Mouse (Mus musculus): ENCODE data around the gene Smo. TPM values are rescaled to one million over a fixed set of nuclear protein-coding genes. Genes with fewer than 3 reads are reported as not detected.
"Not testable (repeated sequence)": the region's sequence is repeated elsewhere in the genome, so short reads cannot be mapped to it uniquely, and the experiment has no call there.

Smo gene
- polyA plus RNA-seq, 1 experiment from 2014 or later, result 15.8 TPM

- no peak overlapping the region for H3K4me3 ChIP-seq (ENCODE audit: low read length)
- WGBS, result 90% methylated on average over 3 of the region's 3 CpGs
- peaks cover 7% of the 10 kb centered on the region; the same call in 1 of the 2 replicates for H3K9me3 ChIP-seq (replicated peaks; ENCODE audit: control insufficient read depth, low read length)
- no peaks in the 10 kb centered on the region for H3K4me1 ChIP-seq (ENCODE audit: control insufficient read depth, insufficient read depth, low read length)
- H3K9ac ChIP-seq (ENCODE audit: low read length), result no peak overlapping the region
- no peak overlapping the region for H3K27ac ChIP-seq (ENCODE audit: low read length)
- no peak overlapping the region for H3K4me2 ChIP-seq (ENCODE audit: low read depth, low read length)
- no peak for ATAC-seq (replicated peaks; ENCODE audit: extremely low read depth, insufficient read depth, low FRiP score)
- peaks cover 8% of the 10 kb centered on the region for H3K36me3 ChIP-seq (ENCODE audit: control insufficient read depth, insufficient read depth)
- no peaks in the 10 kb centered on the region for H3K27me3 ChIP-seq (ENCODE audit: control insufficient read depth, insufficient read depth, low read length)
These were observed 16.3 kb downstream of the Smo start for GRCm38 (mm10) chr6:29751466-29752152.

GRCm38 (mm10) chr6:29753336-29753735, 18.0 kb downstream of the Smo start:
- no peaks in the 10 kb centered on the region for H3K4me1 ChIP-seq (ENCODE audit: control insufficient read depth, insufficient read depth, low read length)
- no peak overlapping the region for H3K9ac ChIP-seq (ENCODE audit: low read length)
- H3K27me3 ChIP-seq (ENCODE audit: control insufficient read depth, insufficient read depth, low read length), result no peaks in the 10 kb centered on the region
- ATAC-seq (replicated peaks; ENCODE audit: extremely low read depth, insufficient read depth, low FRiP score), result no peak
- H3K36me3 ChIP-seq (ENCODE audit: control insufficient read depth, insufficient read depth), result peaks cover 18% of the 10 kb centered on the region
- no peak overlapping the region for H3K4me2 ChIP-seq (ENCODE audit: low read depth, low read length)
- H3K4me3 ChIP-seq (ENCODE audit: low read length), result no peak overlapping the region
- no peak overlapping the region for H3K27ac ChIP-seq (ENCODE audit: low read length)
- WGBS, result 79% methylated on average over 11 of the region's 11 CpGs
- H3K9me3 ChIP-seq (replicated peaks; ENCODE audit: control insufficient read depth, low read length), result peaks cover 4% of the 10 kb centered on the region; the same call in 1 of the 2 replicates

- no peaks in the 10 kb centered on the region for H3K27me3 ChIP-seq (ENCODE audit: control insufficient read depth, insufficient read depth, low read length)
- ATAC-seq (replicated peaks; ENCODE audit: extremely low read depth, insufficient read depth, low FRiP score), result no peak
- 86% methylated on average over 5 of the region's 5 CpGs for WGBS
- H3K4me3 ChIP-seq (ENCODE audit: low read length), result no peak overlapping the region
- H3K9ac ChIP-seq (ENCODE audit: low read length), result no peak overlapping the region
- H3K9me3 ChIP-seq (replicated peaks; ENCODE audit: control insufficient read depth, low read length), result no peaks in the 10 kb centered on the region
- no peak overlapping the region for H3K27ac ChIP-seq (ENCODE audit: low read length)
- peaks cover 28% of the 10 kb centered on the region for H3K36me3 ChIP-seq (ENCODE audit: control insufficient read depth, insufficient read depth)
- H3K4me1 ChIP-seq (ENCODE audit: control insufficient read depth, insufficient read depth, low read length), result no peaks in the 10 kb centered on the region
- no peak overlapping the region for H3K4me2 ChIP-seq (ENCODE audit: low read depth, low read length)
These were observed 20.7 kb downstream of the Smo start for GRCm38 (mm10) chr6:29756001-29756400.

DNA sequence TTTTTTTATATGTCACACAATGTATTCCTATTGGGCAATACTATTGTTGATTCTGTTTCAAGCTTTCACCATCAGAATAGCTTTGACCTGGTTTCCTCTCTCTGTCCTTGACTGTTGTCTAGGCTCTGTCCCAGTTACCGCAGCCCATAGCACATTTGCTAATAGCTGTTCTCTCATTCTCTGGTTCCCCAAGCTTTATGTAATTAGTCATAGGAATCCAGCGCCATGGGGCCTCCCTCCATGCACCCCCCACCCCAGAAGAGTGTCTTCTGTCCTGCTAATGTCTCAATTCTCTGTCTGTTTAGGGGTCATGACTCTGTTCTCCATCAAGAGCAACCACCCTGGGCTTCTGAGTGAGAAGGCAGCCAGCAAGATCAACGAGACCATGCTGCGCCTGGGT, 21.2 kb downstream of the Smo start:
- Histone ChIP-seq H3K9ac (ENCODE audit: low read length) (no peak overlapping the region), H3K4me2 (ENCODE audit: low read depth, low read length) (no peak overlapping the region), H3K27me3 (ENCODE audit: control insufficient read depth, insufficient read depth, low read length) (no peaks in the 10 kb centered on the region), H3K36me3 (ENCODE audit: control insufficient read depth, insufficient read depth) (peaks cover 28% of the 10 kb centered on the region), H3K4me3 (ENCODE audit: low read length) (no peak overlapping the region), H3K27ac (ENCODE audit: low read length) (no peak overlapping the region), H3K4me1 (ENCODE audit: control insufficient read depth, insufficient read depth, low read length) (no peaks in the 10 kb centered on the region), H3K9me3 (replicated peaks; ENCODE audit: control insufficient read depth, low read length) (no peaks in the 10 kb centered on the region)
- no peak for ATAC-seq (replicated peaks; ENCODE audit: extremely low read depth, insufficient read depth, low FRiP score)
- WGBS, result 88% methylated on average over 4 of the region's 4 CpGs

GRCm38 (mm10) chr6:29758417-29758816, 23.1 kb downstream of the Smo start:
- Histone ChIP-seq H3K9ac (ENCODE audit: low read length) (no peak overlapping the region), H3K4me2 (ENCODE audit: low read depth, low read length) (no peak overlapping the region), H3K4me1 (ENCODE audit: control insufficient read depth, insufficient read depth, low read length) (no peaks in the 10 kb centered on the region), H3K36me3 (ENCODE audit: control insufficient read depth, insufficient read depth) (peaks cover 30% of the 10 kb centered on the region), H3K4me3 (ENCODE audit: low read length) (no peak overlapping the region), H3K9me3 (replicated peaks; ENCODE audit: control insufficient read depth, low read length) (no peaks in the 10 kb centered on the region), H3K27ac (ENCODE audit: low read length) (no peak overlapping the region), H3K27me3 (ENCODE audit: control insufficient read depth, insufficient read depth, low read length) (no peaks in the 10 kb centered on the region)
- no peak for ATAC-seq (replicated peaks; ENCODE audit: extremely low read depth, insufficient read depth, low FRiP score)
- 30% methylated on average over 4 of the region's 4 CpGs for WGBS

- H3K36me3 ChIP-seq (ENCODE audit: control insufficient read depth, insufficient read depth), result peaks cover 30% of the 10 kb centered on the region
- no peak overlapping the region for H3K9ac ChIP-seq (ENCODE audit: low read length)
- WGBS, result 83% methylated on average over 13 of the region's 13 CpGs
- no peaks in the 10 kb centered on the region for H3K4me1 ChIP-seq (ENCODE audit: control insufficient read depth, insufficient read depth, low read length)
- no peak overlapping the region for H3K27ac ChIP-seq (ENCODE audit: low read length)
- no peaks in the 10 kb centered on the region for H3K27me3 ChIP-seq (ENCODE audit: control insufficient read depth, insufficient read depth, low read length)
- no peaks in the 10 kb centered on the region for H3K9me3 ChIP-seq (replicated peaks; ENCODE audit: control insufficient read depth, low read length)
- H3K4me3 ChIP-seq (ENCODE audit: low read length), result no peak overlapping the region
- H3K4me2 ChIP-seq (ENCODE audit: low read depth, low read length), result no peak overlapping the region
- ATAC-seq (replicated peaks; ENCODE audit: extremely low read depth, insufficient read depth, low FRiP score), result no peak
These were observed 23.8 kb downstream of the Smo start for GRCm38 (mm10) chr6:29759012-29759679.

GRCm38 (mm10) chr6:29760397-29760796, 25.1 kb downstream of the Smo start:
- ATAC-seq (replicated peaks; ENCODE audit: extremely low read depth, insufficient read depth, low FRiP score); H3K4me1 ChIP-seq (ENCODE audit: control insufficient read depth, insufficient read depth, low read length); H3K27me3 ChIP-seq (ENCODE audit: control insufficient read depth, insufficient read depth, low read length); H3K4me3 ChIP-seq (ENCODE audit: low read length); H3K9ac ChIP-seq (ENCODE audit: low read length); H3K9me3 ChIP-seq (replicated peaks; ENCODE audit: control insufficient read depth, low read length); H3K27ac ChIP-seq (ENCODE audit: low read length); H3K4me2 ChIP-seq (ENCODE audit: low read depth, low read length): not testable (repeated sequence)
- H3K36me3 ChIP-seq (ENCODE audit: control insufficient read depth, insufficient read depth), result peaks cover 27% of the 10 kb centered on the region
- 91% methylated on average over 2 of the region's 2 CpGs for WGBS

DNA sequence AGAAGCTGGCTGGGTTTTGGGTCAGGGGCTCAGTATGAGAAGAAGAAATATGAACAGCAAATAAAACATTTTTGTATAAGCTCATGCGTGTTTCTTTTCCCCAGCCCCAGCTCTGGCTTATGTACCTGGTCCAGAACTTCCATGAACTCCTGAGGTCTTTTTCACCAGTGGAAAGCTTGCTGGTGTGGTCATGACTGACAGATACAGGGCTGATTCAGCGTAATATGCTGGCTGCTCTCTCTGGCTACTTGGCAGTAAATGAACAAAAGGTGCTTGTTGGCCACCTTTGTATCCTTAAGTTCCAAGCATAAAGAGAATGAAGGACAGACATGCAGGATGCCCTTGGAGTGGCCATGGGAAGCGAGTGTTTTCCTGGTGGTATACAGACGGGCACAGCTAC, 26.0 kb downstream of the Smo start:
- Histone ChIP-seq H3K9me3 (replicated peaks; ENCODE audit: control insufficient read depth, low read length) (no peaks in the 10 kb centered on the region), H3K36me3 (ENCODE audit: control insufficient read depth, insufficient read depth) (peaks cover 22% of the 10 kb centered on the region), H3K4me2 (ENCODE audit: low read depth, low read length) (no peak overlapping the region), H3K27ac (ENCODE audit: low read length) (no peak overlapping the region), H3K9ac (ENCODE audit: low read length) (no peak overlapping the region), H3K4me1 (ENCODE audit: control insufficient read depth, insufficient read depth, low read length) (no peaks in the 10 kb centered on the region), H3K4me3 (ENCODE audit: low read length) (no peak overlapping the region), H3K27me3 (ENCODE audit: control insufficient read depth, insufficient read depth, low read length) (no peaks in the 10 kb centered on the region)
- WGBS, result 88% methylated on average over 4 of the region's 4 CpGs
- ATAC-seq (replicated peaks; ENCODE audit: extremely low read depth, insufficient read depth, low FRiP score), result no peak

- Histone ChIP-seq H3K9ac (ENCODE audit: low read length) (no peak overlapping the region), H3K27me3 (ENCODE audit: control insufficient read depth, insufficient read depth, low read length) (no peaks in the 10 kb centered on the region), H3K4me3 (ENCODE audit: low read length) (no peak overlapping the region), H3K36me3 (ENCODE audit: control insufficient read depth, insufficient read depth) (peaks cover 14% of the 10 kb centered on the region), H3K27ac (ENCODE audit: low read length) (no peak overlapping the region), H3K4me2 (ENCODE audit: low read depth, low read length) (no peak overlapping the region), H3K4me1 (ENCODE audit: control insufficient read depth, insufficient read depth, low read length) (no peaks in the 10 kb centered on the region), H3K9me3 (replicated peaks; ENCODE audit: control insufficient read depth, low read length) (no peaks in the 10 kb centered on the region)
- no peak for ATAC-seq (replicated peaks; ENCODE audit: extremely low read depth, insufficient read depth, low FRiP score)
- 70% methylated on average over 4 of the region's 4 CpGs for WGBS
These were observed 27.2 kb downstream of the Smo start for GRCm38 (mm10) chr6:29762524-29762923.

Measured in heart, embryonic 16.5 days (tissue).